Mouse (Mus musculus) heart, embryonic 11.5 days (tissue): ENCODE data around the gene Otud1. TPM values are rescaled to one million over a fixed set of nuclear protein-coding genes. Genes with fewer than 3 reads are reported as not detected.
A peak's percentile ranks its signal among the peaks of the same experiment; 100 is the strongest.

ENCODE experiments used
- ATAC-seq: fragments of 200-750 bp; cut with Nextera tagmentation; replicated peaks from 2 replicates; pipeline ENCODE4 v1.8.0; 2017; ENCODE audit warnings: moderate library complexity; ENCODE audit not compliant: insufficient number of reproducible peaks, low FRiP score, low TSS enrichment
- H3K27ac ChIP-seq: fragments of 300-500 bp; sonication (generic); 2 replicates; pipeline ENCODE4 v1.5.1; 2014; ENCODE audit warnings: mild to moderate bottlenecking, low read depth, low read length
- H3K27me3 ChIP-seq: fragments of 300-500 bp; sonication (generic); 2 replicates; pipeline ENCODE4 v1.6.1; 2014; ENCODE audit warnings: mild to moderate bottlenecking, low read length, mixed read lengths; ENCODE audit not compliant: control insufficient read depth, insufficient read depth
- H3K36me3 ChIP-seq: fragments of 300-500 bp; sonication (generic); 2 replicates; pipeline ENCODE4 v1.6.1; 2014; ENCODE audit warnings: mild to moderate bottlenecking, low read length, moderate library complexity, mixed read lengths; ENCODE audit not compliant: control insufficient read depth, insufficient read depth
- H3K4me1 ChIP-seq: fragments of 300-500 bp; sonication (generic); 2 replicates; pipeline ENCODE4 v1.6.1; 2014; ENCODE audit warnings: low read length; ENCODE audit not compliant: control insufficient read depth, insufficient read depth
- H3K4me2 ChIP-seq: fragments of 300-500 bp; sonication (generic); 2 replicates; pipeline ENCODE4 v1.6.1; 2014; ENCODE audit warnings: mild to moderate bottlenecking, moderate library complexity
- H3K4me3 ChIP-seq: fragments of 300-500 bp; sonication (generic); 2 replicates; pipeline ENCODE4 v1.5.1; 2014; ENCODE audit warnings: low read depth, low read length
- H3K9ac ChIP-seq: fragments of 300-500 bp; sonication (generic); 2 replicates; pipeline ENCODE4 v1.6.1; 2014; ENCODE audit warnings: mild to moderate bottlenecking, low read depth, low read length, moderate library complexity
- H3K9me3 ChIP-seq: fragments of 300-500 bp; sonication (generic); replicated peaks from 2 replicates; pipeline ENCODE4 v1.6.1; 2016; ENCODE audit warnings: low read length; ENCODE audit not compliant: control insufficient read depth
- WGBS: fragments of 180-500 bp; shearing (Covaris S2); extraction: QIAGEN DNeasy Blood & Tissue Kit; methylation state at CpG from one replicate; pipeline ENCODE4 v1.1.7; 2014; ENCODE audit not compliant: insufficient replicate concordance; 5-methylcytosine and 5-hydroxymethylcytosine counted together
- polyA plus RNA-seq: library from polyadenylated mRNA; unstranded; fragments of >200 nt; fragmentation: Nextera tagmentation; extraction: Ambion mirVana; gene quantifications from 2 replicates; pipeline ENCODE4 v1.2.1, GENCODE M21; 2014

Otud1 gene
- polyA plus RNA-seq, 1 experiment from 2014 or later, result 6.3 TPM

DNA sequence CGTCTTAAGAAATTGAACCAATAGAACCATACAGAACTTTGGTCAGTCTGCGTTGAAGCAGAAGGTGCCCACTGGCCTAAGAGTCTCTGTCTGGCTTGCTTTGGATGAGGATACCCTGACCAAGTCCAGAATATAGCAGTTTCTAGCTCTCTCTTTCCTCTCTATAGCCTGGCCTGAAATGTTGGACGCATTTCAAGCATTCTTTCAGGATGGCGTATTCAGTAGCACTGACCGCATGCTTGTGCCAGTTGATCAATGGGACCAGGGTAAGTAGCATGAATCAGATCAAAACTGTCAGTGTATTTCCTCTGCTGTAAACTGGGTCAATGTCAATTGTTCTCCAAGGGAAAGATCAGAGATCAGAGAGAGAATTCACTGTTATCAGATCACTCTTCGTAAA, 6.6 kb downstream of the Otud1 start:
- peak overlapping the region; percentile 58; the same call in 1 of the 2 replicates for H3K27ac ChIP-seq
- H3K36me3 ChIP-seq, result no peaks in the 10 kb centered on the region
- peaks cover 14% of the 10 kb centered on the region for H3K4me1 ChIP-seq
- 44% methylated on average over 6 of the region's 6 CpGs for whole genome bisulfite sequencing
- no peak overlapping the region for H3K4me2 ChIP-seq
- H3K4me3 ChIP-seq, result no peak overlapping the region
- H3K9me3 ChIP-seq, result no peaks in the 10 kb centered on the region
- no peaks in the 10 kb centered on the region for H3K27me3 ChIP-seq
- H3K9ac ChIP-seq, result no peak overlapping the region
- ATAC-seq, result no peak

DNA sequence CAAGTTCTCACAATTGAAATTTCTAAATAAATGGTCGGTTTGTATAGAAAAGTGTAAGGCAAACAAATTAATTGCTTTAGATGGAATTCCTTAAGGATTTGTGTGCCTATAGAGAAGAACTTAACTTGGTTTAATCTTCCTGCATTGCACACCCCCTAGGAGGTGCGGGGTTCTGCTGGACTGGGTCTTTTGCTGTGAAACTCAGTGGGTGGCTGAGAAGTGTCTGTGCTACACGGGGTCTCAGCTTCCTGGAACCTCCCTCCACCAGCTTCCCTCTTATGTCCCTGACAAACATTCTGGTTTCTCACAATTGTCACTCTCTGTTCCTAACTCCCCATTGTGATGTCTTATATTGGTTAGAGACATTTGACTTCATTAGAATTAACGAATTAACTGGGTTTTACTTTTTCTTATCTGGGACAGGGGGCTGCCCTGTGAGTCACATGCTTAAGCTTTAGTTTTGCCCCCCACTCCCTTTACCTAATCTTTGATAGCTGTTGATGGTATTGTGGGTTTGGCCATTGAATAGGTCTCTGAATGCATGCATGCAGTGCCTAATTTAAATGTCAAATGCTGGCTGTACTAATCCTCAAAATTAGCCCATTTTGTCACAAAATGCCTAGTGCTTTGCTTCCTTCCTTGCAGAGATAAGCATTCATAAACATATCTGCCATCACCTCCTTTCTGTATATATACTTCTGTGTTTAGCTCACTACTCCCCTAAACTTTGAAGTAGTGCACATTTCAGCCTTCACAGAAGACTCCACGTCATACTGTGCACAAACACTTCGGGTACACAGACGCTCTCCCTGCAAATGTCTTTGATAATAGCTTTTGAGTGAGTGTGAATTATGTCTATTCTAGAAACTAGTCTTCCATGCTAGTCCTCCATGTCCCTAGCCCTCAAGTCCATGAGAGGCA, 7.3 kb downstream of the Otud1 start:
- Histone ChIP-seq H3K4me1 (peaks cover 14% of the 10 kb centered on the region), H3K9me3 (no peaks in the 10 kb centered on the region), H3K27me3 (no peaks in the 10 kb centered on the region), H3K9ac (no peak overlapping the region), H3K4me2 (no peak overlapping the region), H3K36me3 (no peaks in the 10 kb centered on the region), H3K27ac (peak overlapping the region; percentile 12; the same call in 1 of the 2 replicates), H3K4me3 (no peak overlapping the region)
- 38% methylated on average over 7 of the region's 7 CpGs for WGBS
- no peak for ATAC-seq

DNA sequence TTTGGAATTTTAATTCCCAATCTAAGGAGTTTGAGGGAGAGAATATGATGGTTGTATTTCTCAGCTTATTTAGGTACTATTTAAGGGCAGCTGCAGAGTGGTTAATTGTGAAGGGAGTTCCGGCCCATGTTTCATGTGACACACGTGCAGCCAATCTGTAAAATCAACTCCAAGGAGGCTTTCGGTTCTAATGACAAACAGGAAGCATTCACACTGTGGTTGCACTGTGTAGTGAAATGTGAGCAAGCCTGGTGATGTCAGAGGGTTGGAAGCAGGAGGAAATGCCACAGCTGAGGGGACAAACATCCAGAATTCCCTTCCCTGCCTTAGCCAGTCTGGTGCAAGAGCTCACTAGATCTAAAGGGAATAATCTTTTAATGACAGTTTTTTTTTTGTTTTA, 8.3 kb downstream of the Otud1 start:
- no peak for ATAC-seq
- 48% methylated on average over 3 of the region's 3 CpGs for WGBS
- Histone ChIP-seq H3K4me3 (no peak overlapping the region), H3K4me2 (no peak overlapping the region), H3K27ac (peak overlapping the region; percentile 32; the same call in 1 of the 2 replicates), H3K9me3 (no peaks in the 10 kb centered on the region), H3K36me3 (no peaks in the 10 kb centered on the region), H3K9ac (no peak overlapping the region), H3K4me1 (peaks cover 16% of the 10 kb centered on the region), H3K27me3 (no peaks in the 10 kb centered on the region)

DNA sequence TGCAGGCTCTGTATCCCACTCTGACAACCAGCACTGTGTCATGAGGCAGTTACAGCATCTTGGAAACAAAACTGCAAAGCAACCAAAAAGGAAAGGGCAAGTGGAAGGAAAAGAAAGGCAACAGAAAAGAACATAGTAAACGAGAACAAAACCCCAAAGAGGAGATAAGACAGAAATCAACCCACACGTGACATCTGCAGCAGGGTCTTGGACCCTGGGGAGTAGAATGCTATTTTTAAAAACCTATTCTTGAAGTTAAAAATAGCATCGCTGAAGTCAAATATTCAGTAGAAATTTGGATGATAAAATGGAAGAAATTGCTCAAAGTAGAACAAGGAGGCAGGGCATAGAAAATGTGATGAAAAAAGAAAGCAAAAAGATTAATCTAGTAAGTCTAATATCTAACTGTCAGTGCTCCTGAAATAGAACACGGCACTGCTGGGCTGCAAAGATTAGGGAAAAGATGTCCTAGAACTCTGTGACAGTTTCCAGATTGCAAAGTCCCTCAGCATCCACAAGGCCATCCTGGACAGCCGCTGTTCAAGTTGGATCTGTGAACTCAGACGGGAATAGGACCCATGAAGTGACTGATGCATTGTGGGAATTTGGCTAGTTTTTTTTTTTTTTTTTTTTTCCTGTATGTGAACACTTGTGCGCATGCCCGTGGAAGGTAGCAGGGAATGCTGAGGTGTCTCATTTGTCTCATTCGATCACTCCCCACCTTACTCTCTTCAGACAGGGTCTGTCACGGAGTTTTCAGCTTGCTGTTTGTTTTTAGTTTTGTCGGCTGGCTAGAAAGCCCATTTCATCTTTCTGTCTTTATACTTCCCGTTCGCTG, 13.5 kb downstream of the Otud1 start:
- Histone ChIP-seq H3K4me1 (peaks cover 3% of the 10 kb centered on the region), H3K4me3 (no peak overlapping the region), H3K27me3 (no peaks in the 10 kb centered on the region), H3K4me2 (no peak overlapping the region), H3K9me3 (no peaks in the 10 kb centered on the region), H3K9ac (no peak overlapping the region), H3K27ac (no peak overlapping the region), H3K36me3 (no peaks in the 10 kb centered on the region)
- no peak for ATAC-seq
- WGBS, result 53% methylated on average over 13 of the region's 13 CpGs

DNA sequence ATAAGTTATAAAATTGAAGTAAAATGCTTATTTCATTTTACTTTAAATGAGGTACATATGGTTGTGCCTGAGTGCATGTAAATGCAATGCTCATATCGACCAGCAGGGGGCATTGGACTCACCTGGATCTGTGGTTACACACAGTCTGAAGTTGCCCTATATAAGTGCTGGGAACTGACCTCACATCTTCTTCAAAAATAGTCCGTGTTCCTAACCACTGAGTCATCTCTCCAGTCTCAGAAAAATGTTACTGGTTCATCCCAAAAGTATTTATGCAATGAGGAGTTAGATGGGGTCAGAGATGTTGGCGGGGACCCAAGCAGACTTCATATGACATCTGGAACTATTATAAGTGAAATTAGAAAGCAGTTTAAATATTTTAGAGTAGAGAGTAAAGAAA, 25.4 kb downstream of the Otud1 start:
- Histone ChIP-seq H3K9me3 (no peaks in the 10 kb centered on the region), H3K4me2 (no peak overlapping the region), H3K27me3 (no peaks in the 10 kb centered on the region), H3K4me3 (no peak overlapping the region), H3K36me3 (no peaks in the 10 kb centered on the region), H3K9ac (no peak overlapping the region), H3K4me1 (no peaks in the 10 kb centered on the region; the same call in 1 of the 2 replicates), H3K27ac (no peak overlapping the region)
- 44% methylated on average over 3 of the region's 3 CpGs for WGBS
- ATAC-seq, result no peak

DNA sequence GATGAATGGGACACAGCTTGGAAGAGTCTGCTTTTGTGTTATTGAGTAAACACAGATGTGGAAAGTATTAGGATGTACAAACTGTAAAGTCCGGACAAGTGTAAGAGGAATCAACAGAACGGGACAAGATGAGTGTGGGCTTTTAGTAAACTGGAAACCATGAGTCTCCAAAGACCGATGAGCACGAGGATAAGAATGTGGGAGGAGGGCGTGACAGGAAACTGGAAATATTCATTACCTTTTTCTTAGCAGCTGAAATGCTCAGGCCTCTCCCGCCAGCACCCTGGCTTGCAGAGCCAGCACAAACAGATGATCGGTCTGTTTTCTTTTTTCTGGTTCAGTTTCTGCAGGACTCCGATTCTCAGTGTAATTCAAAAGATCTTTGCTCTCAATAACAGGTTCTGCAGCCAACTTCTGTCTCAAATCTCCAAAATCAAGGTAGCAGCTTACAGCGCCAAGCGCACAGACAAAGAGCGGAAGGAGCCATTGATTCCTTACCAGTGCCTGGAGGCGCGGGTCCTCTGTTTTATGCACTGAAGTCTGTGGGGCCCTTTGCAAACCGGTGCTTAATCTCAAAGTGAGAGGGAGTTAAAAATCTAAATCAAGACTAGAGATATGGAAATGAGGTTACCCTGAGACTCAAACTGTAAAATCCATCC, 28.1 kb downstream of the Otud1 start:
- Histone ChIP-seq H3K27ac (no peak overlapping the region), H3K9me3 (no peaks in the 10 kb centered on the region), H3K4me1 (peaks cover 6% of the 10 kb centered on the region; the same call in 1 of the 2 replicates), H3K27me3 (no peaks in the 10 kb centered on the region), H3K36me3 (no peaks in the 10 kb centered on the region), H3K4me2 (no peak overlapping the region), H3K4me3 (no peak overlapping the region), H3K9ac (no peak overlapping the region)
- no peak for ATAC-seq
- WGBS, result 59% methylated on average over 14 of the region's 14 CpGs

DNA sequence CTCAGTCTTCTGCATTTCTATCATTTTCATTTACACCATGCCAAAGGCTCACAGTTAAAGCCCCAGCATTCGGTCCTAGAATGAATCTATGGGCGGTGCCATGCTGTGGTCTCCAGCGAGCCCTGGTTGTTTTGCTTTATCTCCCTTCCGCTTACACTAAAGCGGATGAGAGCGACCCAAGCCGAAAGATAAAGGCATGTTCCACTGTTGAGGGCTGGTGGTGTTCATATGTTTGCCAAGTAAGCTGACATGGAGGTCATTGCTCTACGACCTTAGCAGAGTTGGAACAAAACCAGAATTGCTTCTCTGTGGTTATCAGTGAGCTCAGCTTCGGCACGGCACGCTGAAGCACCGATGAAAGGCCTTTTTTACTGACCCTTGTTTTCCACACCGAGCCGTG, 32.5 kb downstream of the Otud1 start:
- Histone ChIP-seq H3K27ac (no peak overlapping the region), H3K4me1 (peaks cover 6% of the 10 kb centered on the region; the same call in 1 of the 2 replicates), H3K4me2 (peak overlapping the region; percentile 29), H3K27me3 (peaks cover 2% of the 10 kb centered on the region; the same call in 1 of the 2 replicates), H3K9me3 (no peaks in the 10 kb centered on the region), H3K4me3 (no peak overlapping the region), H3K36me3 (no peaks in the 10 kb centered on the region), H3K9ac (no peak overlapping the region)
- WGBS, result 31% methylated on average over 14 of the region's 14 CpGs
- peak; percentile 47; the same call in 1 of the 2 replicates for ATAC-seq
